Mouse (Mus musculus) ES-E14 (cell line): Measurements from ENCODE around the gene Teddm1b. TPM values are rescaled to one million over a fixed set of nuclear protein-coding genes. Genes with fewer than 3 reads are reported as not detected.

Source experiments
- DNase-seq: peaks from one replicate; pipeline ENCODE4 v3.0.0-alpha.2; 2013; ENCODE audit warnings: low read depth, low spot score
- H3K27ac ChIP-seq: 2 replicates; pipeline ENCODE4 v1.5.1; 2012; ENCODE audit warnings: low read depth, mild to moderate bottlenecking, low read length, moderate library complexity, mixed read lengths; ENCODE audit not compliant: poor library complexity, insufficient read depth, severe bottlenecking
- H3K36me3 ChIP-seq: 2 replicates; pipeline ENCODE4 v1.6.1; 2012; ENCODE audit warnings: mild to moderate bottlenecking, low read length, moderate library complexity, mixed read lengths; ENCODE audit not compliant: control insufficient read depth, poor library complexity, insufficient read depth, severe bottlenecking
- H3K4me1 ChIP-seq, 2 experiments: fragments of 150-350 bp in 1 of 2; sonication (generic) in 1 of 2; 2 replicates each; pipeline ENCODE4 v1.6.1; 2012; ENCODE audit warnings: low read length in 2 of 2, mild to moderate bottlenecking in 1 of 2, mixed read lengths in 1 of 2; ENCODE audit not compliant: control insufficient read depth in 2 of 2, insufficient read depth in 2 of 2, poor library complexity in 1 of 2
- H3K4me3 ChIP-seq, 2 experiments: fragments of 150-350 bp in 1 of 2; sonication (generic) in 1 of 2; 2 replicates each; pipeline ENCODE4 v1.5.1; 2012; ENCODE audit warnings: low read length in 2 of 2, low read depth in 1 of 2, mild to moderate bottlenecking in 1 of 2, mixed read lengths in 1 of 2; ENCODE audit not compliant: insufficient read depth in 1 of 2, poor library complexity in 1 of 2, severe bottlenecking in 1 of 2
- H3K9ac ChIP-seq: 2 replicates; pipeline ENCODE4 v1.6.1; 2012; ENCODE audit warnings: low read depth, mild to moderate bottlenecking, low read length, mixed read lengths; ENCODE audit not compliant: poor library complexity, insufficient read depth, severe bottlenecking
- H3K9me3 ChIP-seq: fragments of 150-350 bp; sonication (generic); 2 replicates; pipeline ENCODE4 v1.6.1; 2012; ENCODE audit warnings: low read depth, mild to moderate bottlenecking, low read length; ENCODE audit not compliant: control insufficient read depth, insufficient read depth
- CHD2 ChIP-seq: IDR thresholded peaks from 2 replicates; pipeline ENCODE4 v1.6.1; 2014; ENCODE audit warnings: mild to moderate bottlenecking, low read depth, low read length, inconsistent platforms
- HCFC1 ChIP-seq: IDR thresholded peaks from 2 replicates; pipeline ENCODE4 v1.6.1; 2012; ENCODE audit warnings: low read length, inconsistent platforms, borderline replicate concordance; ENCODE audit not compliant: insufficient read depth
- MAFK ChIP-seq: IDR thresholded peaks from 2 replicates; pipeline ENCODE4 v1.6.1; 2014; ENCODE audit warnings: mild to moderate bottlenecking, low read depth, low read length, inconsistent platforms; ENCODE audit not compliant: insufficient read depth
- ZC3H11A ChIP-seq: IDR thresholded peaks from 2 replicates; pipeline ENCODE4 v1.6.1; 2012; ENCODE audit warnings: low read depth, mild to moderate bottlenecking, inconsistent platforms, low read length, borderline replicate concordance
- ZNF384 ChIP-seq: IDR thresholded peaks from 2 replicates; pipeline ENCODE4 v1.6.1; 2012; ENCODE audit warnings: low read depth, low read length, inconsistent platforms
- in situ Hi-C, 2 experiments: fragments of 600-800 bp; cut with MboI; formaldehyde crosslinking; loops; one replicate each; pipeline ENCODE4 v1.15.1; 2025; ENCODE audit warnings: low sequenced_read_pairs in 2 of 2, inconsistent platforms in 1 of 2; ENCODE audit not compliant: unreplicated experiment in 2 of 2
- total RNA-seq: library from RNA; depleted of rRNA; stranded (reverse); fragments of 300-350 nt; gene quantifications from 2 replicates; pipeline ENCODE4 v1.2.3, GENCODE M21; 2012

The Teddm1b gene
- total RNA-seq, 1 experiment, result 0.27 TPM

- no peak for DNase-seq
- no peak overlapping the region for H3K27ac ChIP-seq
- no peaks in the 10 kb centered on the region for H3K9me3 ChIP-seq
Measured at GRCm38 (mm10) chr1:153913869-153914268, 39.7 kb downstream of the Teddm1b start.

GRCm38 (mm10) chr1:153918521-153919206 is 44.5 kb downstream of the Teddm1b start:
- TF ChIP-seq HCFC1 (no peak), ZC3H11A (no peak), CHD2 (no peak), MAFK (no peak), ZNF384 (no peak)
- in situ Hi-C loops, result no loop called here
- no peaks in the 10 kb centered on the region for H3K9me3 ChIP-seq

More at GRCm38 (mm10) chr1:153913869-153914268, 39.7 kb downstream of the Teddm1b start:
- Histone ChIP-seq H3K4me3 (no peak overlapping the region), H3K9ac (no peak overlapping the region), H3K36me3 (peaks cover 10% of the 10 kb centered on the region), H3K4me1 (no peaks in the 10 kb centered on the region)
- TF ChIP-seq MAFK, result no peak
- in situ Hi-C loops, result no loop called here

GRCm38 (mm10) chr1:153921642-153922041 is 47.5 kb downstream of the Teddm1b start:
- DNase-seq, result no peak
- no peaks in the 10 kb centered on the region for H3K4me1 ChIP-seq
- H3K9me3 ChIP-seq, result no peaks in the 10 kb centered on the region
- H3K36me3 ChIP-seq, result no peaks in the 10 kb centered on the region
- no peak overlapping the region for H3K4me3 ChIP-seq
- no peak overlapping the region for H3K27ac ChIP-seq
- in situ Hi-C loops, result no loop called here
- H3K9ac ChIP-seq, result no peak overlapping the region
- TF ChIP-seq ZNF384 (no peak), MAFK (no peak), CHD2 (no peak), ZC3H11A (no peak)

More at GRCm38 (mm10) chr1:153918521-153919206, 44.5 kb downstream of the Teddm1b start:
- H3K9ac ChIP-seq, result no peak overlapping the region
- no peak for DNase-seq
- no peaks in the 10 kb centered on the region for H3K36me3 ChIP-seq
- no peak overlapping the region for H3K4me3 ChIP-seq
- no peak overlapping the region for H3K27ac ChIP-seq
- no peaks in the 10 kb centered on the region for H3K4me1 ChIP-seq

GRCm38 (mm10) chr1:153922571-153923021 is 48.5 kb downstream of the Teddm1b start:
- H3K4me3 ChIP-seq, result no peak overlapping the region
- no peaks in the 10 kb centered on the region for H3K9me3 ChIP-seq
- no peaks in the 10 kb centered on the region for H3K4me1 ChIP-seq
- no peak overlapping the region for H3K9ac ChIP-seq
- TF ChIP-seq HCFC1 (no peak), MAFK (no peak), ZNF384 (no peak), CHD2 (no peak), ZC3H11A (no peak)
- in situ Hi-C loops, result no loop called here
- DNase-seq, result no peak
- H3K27ac ChIP-seq, result no peak overlapping the region
- no peaks in the 10 kb centered on the region for H3K36me3 ChIP-seq
